Mouse (Mus musculus) E14TG2a.4 (cell line): ENCODE results near the gene Alg5.
A peak's percentile ranks its signal among the peaks of the same experiment; 100 is the strongest.

ENCODE experiments used
- H3K27me3 ChIP-seq: 2 replicates; pipeline ENCODE4 v1.6.1; 2014; ENCODE audit warnings: low read length, control low read depth; ENCODE audit not compliant: insufficient read depth
- H3K36me3 ChIP-seq: 2 replicates; pipeline ENCODE4 v1.6.1; 2014; ENCODE audit warnings: low read length, control low read depth; ENCODE audit not compliant: insufficient read depth
- H3K4me1 ChIP-seq: replicated peaks from 2 replicates; pipeline ENCODE4 v1.6.1; 2014; ENCODE audit warnings: low read depth, low read length, control low read depth
- H3K4me3 ChIP-seq: replicated peaks from 2 replicates; pipeline ENCODE4 v1.5.1; 2014; ENCODE audit warnings: mild to moderate bottlenecking, low read length
- H3K9me3 ChIP-seq: 2 replicates; pipeline ENCODE4 v1.6.1; 2014; ENCODE audit warnings: low read length, control low read depth
- CTCF ChIP-seq: conservative IDR thresholded peaks from 2 replicates; pipeline ENCODE4 v1.5.1; 2014; ENCODE audit warnings: low read length
- NANOG ChIP-seq: IDR thresholded peaks from 2 replicates; pipeline ENCODE4 v1.6.1; 2014; ENCODE audit warnings: borderline replicate concordance, low read length, mixed read lengths
- POU5F1 ChIP-seq: IDR thresholded peaks from 2 replicates; pipeline ENCODE4 v1.6.1; 2014; ENCODE audit warnings: low read length, borderline replicate concordance

The Alg5 gene

GRCm38 (mm10) chr3:54766034-54766433 lies 30.7 kb downstream of the Alg5 start:
- no peaks in the 10 kb centered on the region for H3K36me3 ChIP-seq
- peaks cover 18% of the 10 kb centered on the region for H3K27me3 ChIP-seq
- H3K9me3 ChIP-seq: peaks cover 7% of the 10 kb centered on the region; the same call in 1 of the 2 replicates
- TF ChIP-seq POU5F1 (no peak), NANOG (no peak), CTCF (no peak)
- H3K4me1 ChIP-seq: peaks cover 19% of the 10 kb centered on the region
- H3K4me3 ChIP-seq: no peak overlapping the region

- Histone ChIP-seq H3K4me3 (no peak overlapping the region), H3K36me3 (no peaks in the 10 kb centered on the region), H3K4me1 (peaks cover 19% of the 10 kb centered on the region), H3K27me3 (peaks cover 13% of the 10 kb centered on the region), H3K9me3 (peaks cover 7% of the 10 kb centered on the region; the same call in 1 of the 2 replicates)
- TF ChIP-seq NANOG (no peak), POU5F1 (no peak), CTCF (no peak)
These were observed 31.5 kb downstream of the Alg5 start for GRCm38 (mm10) chr3:54766811-54767210.

- peaks cover 18% of the 10 kb centered on the region for H3K4me1 ChIP-seq
- TF ChIP-seq POU5F1 (no peak), NANOG (no peak), CTCF (no peak)
- H3K36me3 ChIP-seq: no peaks in the 10 kb centered on the region
- H3K4me3 ChIP-seq: no peak overlapping the region
- 0 out of 2 replicates have a peak, but pooled peaks cover 3% of the 10 kb centered on the region for H3K9me3 ChIP-seq
- peaks cover 17% of the 10 kb centered on the region for H3K27me3 ChIP-seq
These were observed 33.3 kb downstream of the Alg5 start for GRCm38 (mm10) chr3:54768592-54768991.

DNA sequence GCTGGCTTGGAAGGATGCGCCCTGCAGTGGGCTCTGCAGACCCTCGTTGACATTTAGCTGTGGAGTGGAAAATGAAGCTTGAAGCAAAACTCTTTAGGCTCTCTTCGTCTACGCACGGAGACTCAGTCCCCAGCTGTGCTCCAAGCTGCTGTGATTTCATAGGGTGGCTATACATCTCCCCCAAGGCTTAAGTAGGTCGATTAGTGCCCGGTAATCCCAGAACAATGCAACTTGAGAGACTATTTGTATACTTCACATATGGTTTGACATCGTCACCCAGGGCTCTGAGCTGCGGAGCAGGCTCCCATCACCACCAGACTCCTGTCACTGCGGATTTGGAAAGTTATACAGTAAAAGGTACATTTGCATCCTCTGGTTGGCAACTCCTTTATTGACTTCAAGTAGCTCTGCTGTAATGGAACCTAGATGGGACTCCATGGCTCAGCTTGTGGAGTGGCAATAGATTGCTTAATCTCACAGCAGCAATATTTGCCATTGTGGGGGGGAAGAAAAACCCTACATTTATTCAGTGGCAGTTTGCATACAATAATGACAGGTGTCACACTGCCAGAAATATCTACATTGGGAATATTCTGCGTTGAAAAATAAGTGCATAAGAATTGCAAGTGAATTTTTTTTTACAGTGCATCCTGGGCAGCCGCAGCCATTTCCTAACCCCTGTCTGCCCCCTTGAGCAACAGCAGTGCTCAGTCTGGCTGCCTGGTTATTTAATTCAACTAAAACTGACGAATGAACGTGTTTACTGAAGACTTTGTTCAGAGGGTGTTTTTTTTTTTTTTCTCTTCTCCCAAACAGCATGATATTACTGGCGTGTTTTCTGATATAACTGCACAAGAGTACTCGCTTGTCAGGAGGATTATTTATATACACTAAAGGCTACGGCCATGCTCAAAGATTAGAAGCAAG lies 34.3 kb downstream of the Alg5 start:
- H3K9me3 ChIP-seq: 0 out of 2 replicates have a peak, but pooled peaks cover 3% of the 10 kb centered on the region
- TF ChIP-seq NANOG: no peak
- TF ChIP-seq POU5F1: no peak
- no peak for TF ChIP-seq CTCF
- H3K4me3 ChIP-seq: no peak overlapping the region
- H3K4me1 ChIP-seq: peaks cover 8% of the 10 kb centered on the region; the same call in 1 of the 2 replicates
- H3K27me3 ChIP-seq: peaks cover 9% of the 10 kb centered on the region
- no peaks in the 10 kb centered on the region for H3K36me3 ChIP-seq

- no peaks in the 10 kb centered on the region for H3K36me3 ChIP-seq
- TF ChIP-seq CTCF: peak; percentile 55
- no peak for TF ChIP-seq POU5F1
- peaks cover 18% of the 10 kb centered on the region for H3K27me3 ChIP-seq
- no peak overlapping the region for H3K4me3 ChIP-seq
- no peaks in the 10 kb centered on the region for H3K4me1 ChIP-seq
- no peaks in the 10 kb centered on the region for H3K9me3 ChIP-seq
These were observed 38.3 kb downstream of the Alg5 start for GRCm38 (mm10) chr3:54773613-54774012.

GRCm38 (mm10) chr3:54775989-54776631 lies 40.8 kb downstream of the Alg5 start:
- Histone ChIP-seq H3K9me3 (no peaks in the 10 kb centered on the region), H3K36me3 (no peaks in the 10 kb centered on the region), H3K4me3 (no peak overlapping the region), H3K4me1 (no peaks in the 10 kb centered on the region), H3K27me3 (peaks cover 17% of the 10 kb centered on the region)
- TF ChIP-seq CTCF (no peak), POU5F1 (no peak), NANOG (no peak)

- H3K27me3 ChIP-seq: peaks cover 10% of the 10 kb centered on the region
- TF ChIP-seq POU5F1 (no peak), CTCF (no peak), NANOG (no peak)
- no peak overlapping the region for H3K4me3 ChIP-seq
- no peaks in the 10 kb centered on the region for H3K36me3 ChIP-seq
- no peaks in the 10 kb centered on the region; the same call in 1 of the 2 replicates for H3K4me1 ChIP-seq
- peaks cover 7% of the 10 kb centered on the region; the same call in 1 of the 2 replicates for H3K9me3 ChIP-seq
These were observed 55.3 kb downstream of the Alg5 start for GRCm38 (mm10) chr3:54790601-54791000.

DNA sequence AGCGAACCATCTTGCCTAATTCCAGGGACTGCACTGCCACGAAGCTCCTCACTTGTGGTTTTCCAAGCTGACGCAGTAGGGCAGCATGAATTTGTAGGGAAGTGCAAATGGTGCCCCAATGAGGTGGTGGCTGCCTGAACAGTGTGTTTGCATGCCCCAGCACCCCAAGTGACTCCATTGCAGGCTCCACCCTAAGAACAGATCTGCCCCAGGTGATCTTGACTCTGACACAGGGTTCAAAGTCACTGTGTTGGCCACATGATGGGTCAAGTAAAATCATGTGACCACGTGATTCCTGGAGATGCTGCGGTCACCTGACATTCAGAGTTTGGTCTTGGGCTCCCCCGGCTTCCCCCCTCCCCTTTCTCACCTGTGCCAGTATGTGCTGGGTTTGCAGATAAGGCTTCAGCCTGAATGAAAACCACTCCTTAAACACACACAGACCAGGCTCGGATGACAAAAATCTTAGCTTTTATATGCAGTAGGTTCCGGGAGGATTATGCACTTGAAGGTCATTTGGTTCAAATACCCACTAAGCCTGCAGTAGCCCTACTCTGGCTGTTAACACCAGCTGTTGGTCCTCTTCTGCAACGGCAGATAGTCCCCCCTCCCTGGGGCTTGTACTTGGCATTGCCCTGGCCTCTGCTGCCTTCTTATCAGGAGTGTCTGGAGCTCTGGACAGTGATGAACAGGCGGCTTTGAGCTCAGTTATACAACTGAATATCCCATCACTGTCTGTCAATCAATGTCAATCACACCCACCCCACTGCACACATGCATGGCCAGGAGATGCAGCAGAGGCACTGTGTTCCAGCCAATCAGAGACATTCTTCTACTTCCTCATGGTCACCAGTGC lies 56.7 kb downstream of the Alg5 start:
- no peak overlapping the region for H3K4me3 ChIP-seq
- H3K4me1 ChIP-seq: peaks cover 2% of the 10 kb centered on the region
- peaks cover 7% of the 10 kb centered on the region; the same call in 1 of the 2 replicates for H3K9me3 ChIP-seq
- peaks cover 18% of the 10 kb centered on the region for H3K27me3 ChIP-seq
- no peaks in the 10 kb centered on the region for H3K36me3 ChIP-seq
- TF ChIP-seq CTCF (no peak), NANOG (no peak), POU5F1 (no peak)
